Mouse (Mus musculus) layer of hippocampus, postnatal 25 days (tissue): ENCODE results near the gene Mplkip. TPM values are rescaled to one million over a fixed set of nuclear protein-coding genes. Genes with fewer than 3 reads are reported as not detected.

Source experiments
- DNase-seq, 2 experiments: peaks; one replicate each; pipeline ENCODE4 v3.0.0; 2022; ENCODE audit warnings: mixed read lengths in 2 of 2, low spot score in 1 of 2; ENCODE audit errors: extremely low spot score in 1 of 2
- total RNA-seq, 2 experiments: library from RNA; stranded (reverse); gene quantifications; 2 replicates each; pipeline ENCODE4 v1.2.3; 2021

Mplkip gene
- total RNA-seq: 10 to 100 TPM; 13.1 to 18.8 TPM

- DNase-seq: peak; percentile 97 to 99
Observed at GRCm38 (mm10) chr13:17694911-17695699, at the start of gene Mplkip, which contains the start of gene Sugct. Gene Mplkip, plus strand, starts transcription at chr13:17695192. Gene Sugct, minus strand, starts transcription at chr13:17695553.

- DNase-seq: no peak
Observed at GRCm38 (mm10) chr13:17667380-17667779, 27.6 kb upstream of the Mplkip start.

- DNase-seq: no peak
Observed at GRCm38 (mm10) chr13:17671122-17671521, 23.9 kb upstream of the Mplkip start.

GRCm38 (mm10) chr13:17689461-17689860 lies 5.5 kb upstream of the Mplkip start:
- DNase-seq: no peak

GRCm38 (mm10) chr13:17690686-17691085 lies 4.3 kb upstream of the Mplkip start:
- no peak for DNase-seq

GRCm38 (mm10) chr13:17691436-17691835 lies 3.6 kb upstream of the Mplkip start:
- no peak for DNase-seq

- no peak for DNase-seq
Observed at GRCm38 (mm10) chr13:17693816-17694215, 1.2 kb upstream of the Mplkip start.

GRCm38 (mm10) chr13:17694414-17694813 lies 578 bp upstream of the Mplkip start:
- DNase-seq: no peak

GRCm38 (mm10) chr13:17695898-17696580 lies 1.0 kb downstream of the Mplkip start:
- DNase-seq: no peak

GRCm38 (mm10) chr13:17700090-17700715 lies 5.2 kb downstream of the Mplkip start:
- no peak for DNase-seq

- DNase-seq: no peak
Observed at GRCm38 (mm10) chr13:17701322-17701721, 6.3 kb downstream of the Mplkip start.

GRCm38 (mm10) chr13:17702311-17702710 lies 7.3 kb downstream of the Mplkip start:
- no peak for DNase-seq

- DNase-seq: no peak
Observed at GRCm38 (mm10) chr13:17705188-17705826, 10.3 kb downstream of the Mplkip start.

GRCm38 (mm10) chr13:17708784-17709311 lies 13.9 kb downstream of the Mplkip start:
- DNase-seq: no peak

- no peak for DNase-seq
Observed at GRCm38 (mm10) chr13:17717357-17717756, 22.4 kb downstream of the Mplkip start.

GRCm38 (mm10) chr13:17727922-17728321 lies 32.9 kb downstream of the Mplkip start:
- no peak for DNase-seq

- DNase-seq: no peak
Observed at GRCm38 (mm10) chr13:17728798-17729197, 33.8 kb downstream of the Mplkip start.
